Mouse (Mus musculus) neural tube, embryonic 11.5 days (tissue): ENCODE results near the gene Nppa. TPM values are rescaled to one million over a fixed set of nuclear protein-coding genes. Genes with fewer than 3 reads are reported as not detected.

Source experiments
- ATAC-seq: fragments of 200-750 bp; cut with Nextera tagmentation; 2 replicates; pipeline ENCODE4 v1.8.0; 2017; ENCODE audit warnings: moderate number of reproducible peaks, mild to moderate bottlenecking, moderate TSS enrichment, moderate library complexity; ENCODE audit not compliant: insufficient read depth, low FRiP score, low TSS enrichment
- DNase-seq: peaks from one replicate; pipeline ENCODE4 v3.0.0-alpha.2; 2015; ENCODE audit warnings: low spot score
- H3K27ac ChIP-seq: fragments of 300-500 bp; sonication (generic); 2 replicates; pipeline ENCODE4 v1.5.1; 2014; ENCODE audit warnings: low read depth, mild to moderate bottlenecking, low read length
- H3K27me3 ChIP-seq: fragments of 300-500 bp; sonication (generic); 2 replicates; pipeline ENCODE4 v1.6.1; 2014; ENCODE audit warnings: mild to moderate bottlenecking, low read length, mixed read lengths; ENCODE audit not compliant: control insufficient read depth, insufficient read depth
- H3K36me3 ChIP-seq: fragments of 300-500 bp; sonication (generic); 2 replicates; pipeline ENCODE4 v1.6.1; 2014; ENCODE audit warnings: mild to moderate bottlenecking, low read length, moderate library complexity, mixed read lengths; ENCODE audit not compliant: control insufficient read depth, insufficient read depth
- H3K4me1 ChIP-seq: fragments of 300-500 bp; sonication (generic); 2 replicates; pipeline ENCODE4 v1.6.1; 2014; ENCODE audit warnings: low read length, mixed read lengths; ENCODE audit not compliant: control insufficient read depth, insufficient read depth
- H3K4me2 ChIP-seq: fragments of 300-500 bp; sonication (generic); 2 replicates; pipeline ENCODE4 v1.6.1; 2014; ENCODE audit warnings: low read depth, mild to moderate bottlenecking, moderate library complexity
- H3K4me3 ChIP-seq: fragments of 300-500 bp; sonication (generic); 2 replicates; pipeline ENCODE4 v1.5.1; 2014; ENCODE audit warnings: low read depth, low read length
- H3K9ac ChIP-seq: fragments of 300-500 bp; sonication (generic); 2 replicates; pipeline ENCODE4 v1.6.1; 2014; ENCODE audit warnings: mild to moderate bottlenecking, low read length
- H3K9me3 ChIP-seq: fragments of 300-500 bp; sonication (generic); 2 replicates; pipeline ENCODE4 v1.6.1; 2016; ENCODE audit warnings: low read length; ENCODE audit not compliant: control insufficient read depth
- WGBS: fragments of 180-500 bp; shearing (Covaris S2); extraction: QIAGEN DNeasy Blood & Tissue Kit; methylation state at CpG from one replicate; pipeline ENCODE4 v1.1.7; 2014; 5-methylcytosine and 5-hydroxymethylcytosine counted together
- polyA plus RNA-seq: library from polyadenylated mRNA; unstranded; fragments of >200 nt; fragmentation: Nextera tagmentation; extraction: Ambion mirVana; gene quantifications from 2 replicates; pipeline ENCODE4 v1.2.1, GENCODE M21; 2014

Gene Nppa
- polyA plus RNA-seq, 1 experiment from 2014 or later, result 2.9 TPM

DNA sequence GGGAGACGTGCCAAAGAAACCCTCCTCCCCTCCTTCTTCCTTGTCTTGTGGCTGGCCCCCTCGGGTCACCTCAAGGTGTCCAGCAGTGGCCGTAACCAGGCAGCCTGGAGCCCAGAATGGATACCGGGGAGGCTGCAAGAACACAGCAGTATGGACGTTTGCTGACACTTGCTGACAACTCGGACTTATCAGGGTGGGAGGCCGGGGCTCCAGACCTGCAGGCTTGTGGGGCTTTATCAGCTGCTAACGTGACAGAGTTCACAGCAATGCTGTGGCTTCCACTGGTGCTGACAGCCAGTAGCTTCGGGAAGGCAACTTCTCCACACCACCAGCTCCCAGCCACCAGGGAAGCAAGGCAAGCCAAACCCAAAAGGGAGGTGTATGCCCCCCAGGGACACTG is 31.2 kb upstream of the Nppa start:
- Histone ChIP-seq H3K4me1 (no peaks in the 10 kb centered on the region), H3K27ac (no peak overlapping the region), H3K4me3 (no peak overlapping the region), H3K36me3 (no peaks in the 10 kb centered on the region), H3K9ac (no peak overlapping the region), H3K9me3 (no peaks in the 10 kb centered on the region), H3K27me3 (no peaks in the 10 kb centered on the region), H3K4me2 (no peak overlapping the region)
- DNase-seq (no peak), ATAC-seq (no peak)
- 64% methylated on average over 9 of the region's 9 CpGs for WGBS

DNA sequence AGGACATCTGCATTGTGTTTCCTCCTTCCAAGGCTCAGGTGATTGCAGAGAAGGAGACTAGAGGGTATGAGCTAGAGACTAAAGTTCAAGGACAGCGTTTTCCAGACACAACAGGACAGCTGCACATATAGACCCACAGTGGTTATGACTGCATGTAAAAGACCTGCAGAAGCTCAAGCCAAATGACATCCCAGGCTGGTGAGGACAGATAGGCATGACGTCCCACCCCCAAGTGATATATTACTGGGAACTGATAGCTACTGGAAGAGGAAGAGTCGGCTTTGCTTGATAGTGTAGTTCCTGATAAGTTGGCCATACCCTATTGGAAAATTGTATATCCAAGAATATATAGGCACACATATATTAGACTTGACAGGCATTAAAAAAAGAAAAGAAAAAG is 24.3 kb upstream of the Nppa start:
- WGBS, result 77% methylated on average over 3 of the region's 3 CpGs
- no peak for ATAC-seq

DNA sequence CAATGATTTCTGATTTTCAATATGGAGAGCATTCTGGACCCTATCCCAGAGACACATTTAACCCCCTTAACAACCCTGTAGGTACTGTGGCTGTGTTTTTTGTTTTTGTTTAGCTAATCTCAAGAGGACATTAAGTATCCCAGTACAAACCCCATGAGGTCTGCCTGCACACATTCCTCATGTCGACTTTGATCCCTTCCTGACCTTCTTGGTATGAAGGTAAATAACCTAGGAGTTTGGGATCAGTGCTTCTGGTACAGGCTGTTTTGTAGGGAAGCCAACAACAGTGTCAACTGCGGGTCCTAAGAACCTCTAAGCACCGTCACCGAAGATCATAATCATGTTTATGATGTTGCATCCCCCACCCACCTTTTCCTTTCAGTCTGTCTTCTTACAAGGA is 22.8 kb upstream of the Nppa start:
- Histone ChIP-seq H3K36me3 (no peaks in the 10 kb centered on the region), H3K4me1 (no peaks in the 10 kb centered on the region), H3K4me3 (no peak overlapping the region), H3K9ac (no peak overlapping the region), H3K4me2 (no peak overlapping the region), H3K27me3 (no peaks in the 10 kb centered on the region), H3K9me3 (no peaks in the 10 kb centered on the region), H3K27ac (no peak overlapping the region)
- 74% methylated on average over 4 of the region's 4 CpGs for WGBS
- ATAC-seq, result no peak
- no peak for DNase-seq

More for the DNA sequence above, 24.3 kb upstream of the Nppa start:
- H3K4me1 ChIP-seq, result no peaks in the 10 kb centered on the region
- no peaks in the 10 kb centered on the region for H3K36me3 ChIP-seq
- H3K27ac ChIP-seq, result no peak overlapping the region
- no peak overlapping the region for H3K4me2 ChIP-seq
- H3K27me3 ChIP-seq, result no peaks in the 10 kb centered on the region
- no peaks in the 10 kb centered on the region for H3K9me3 ChIP-seq
- H3K9ac ChIP-seq, result no peak overlapping the region
- no peak overlapping the region for H3K4me3 ChIP-seq
- no peak for DNase-seq

DNA sequence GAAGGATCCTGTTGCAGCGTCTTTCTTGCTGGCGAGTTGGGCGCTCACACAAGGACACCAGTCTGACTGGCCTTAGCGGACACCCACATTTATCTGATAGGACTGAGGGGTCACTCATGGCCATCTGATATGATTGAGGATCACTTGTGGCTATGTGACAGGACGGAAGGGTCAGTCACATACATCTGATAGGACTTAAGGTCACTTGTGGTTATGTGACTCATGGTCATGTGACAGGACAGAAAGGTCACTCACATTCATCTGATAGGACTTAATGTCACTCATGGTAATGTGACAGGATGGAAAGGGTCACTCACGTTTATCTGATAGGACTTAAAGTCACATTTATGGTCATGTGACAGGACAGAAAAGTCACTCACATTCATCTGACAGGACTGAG is 22.1 kb upstream of the Nppa start:
- no peaks in the 10 kb centered on the region for H3K27me3 ChIP-seq
- H3K9ac ChIP-seq, result no peak overlapping the region
- no peak overlapping the region for H3K4me2 ChIP-seq
- H3K27ac ChIP-seq, result no peak overlapping the region
- 90% methylated on average over 6 of the region's 6 CpGs for WGBS
- no peak for ATAC-seq
- no peaks in the 10 kb centered on the region for H3K4me1 ChIP-seq
- no peaks in the 10 kb centered on the region for H3K36me3 ChIP-seq
- no peaks in the 10 kb centered on the region for H3K9me3 ChIP-seq
- H3K4me3 ChIP-seq, result no peak overlapping the region
- no peak for DNase-seq

DNA sequence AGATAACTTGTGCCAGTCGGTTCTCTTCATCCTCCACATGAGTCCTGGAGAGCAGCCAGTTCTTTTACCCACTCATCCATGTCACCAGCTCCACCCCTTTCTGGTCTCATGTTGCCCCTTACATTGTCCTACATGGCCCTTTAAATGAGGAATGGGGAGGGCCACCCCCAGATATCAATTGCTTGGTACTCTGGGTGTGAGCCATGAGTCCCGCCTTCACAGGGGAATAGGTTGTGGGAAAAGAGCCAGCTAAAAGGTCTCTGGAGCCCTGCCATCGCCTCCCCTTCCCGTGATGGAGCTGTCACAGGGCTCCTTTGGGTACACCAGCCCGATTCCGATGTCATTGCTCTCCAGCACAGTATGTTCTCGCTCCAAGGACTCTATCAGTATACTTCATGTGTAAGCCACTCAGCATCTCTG is 21.1 kb upstream of the Nppa start:
- WGBS, result 74% methylated on average over 7 of the region's 7 CpGs

DNA sequence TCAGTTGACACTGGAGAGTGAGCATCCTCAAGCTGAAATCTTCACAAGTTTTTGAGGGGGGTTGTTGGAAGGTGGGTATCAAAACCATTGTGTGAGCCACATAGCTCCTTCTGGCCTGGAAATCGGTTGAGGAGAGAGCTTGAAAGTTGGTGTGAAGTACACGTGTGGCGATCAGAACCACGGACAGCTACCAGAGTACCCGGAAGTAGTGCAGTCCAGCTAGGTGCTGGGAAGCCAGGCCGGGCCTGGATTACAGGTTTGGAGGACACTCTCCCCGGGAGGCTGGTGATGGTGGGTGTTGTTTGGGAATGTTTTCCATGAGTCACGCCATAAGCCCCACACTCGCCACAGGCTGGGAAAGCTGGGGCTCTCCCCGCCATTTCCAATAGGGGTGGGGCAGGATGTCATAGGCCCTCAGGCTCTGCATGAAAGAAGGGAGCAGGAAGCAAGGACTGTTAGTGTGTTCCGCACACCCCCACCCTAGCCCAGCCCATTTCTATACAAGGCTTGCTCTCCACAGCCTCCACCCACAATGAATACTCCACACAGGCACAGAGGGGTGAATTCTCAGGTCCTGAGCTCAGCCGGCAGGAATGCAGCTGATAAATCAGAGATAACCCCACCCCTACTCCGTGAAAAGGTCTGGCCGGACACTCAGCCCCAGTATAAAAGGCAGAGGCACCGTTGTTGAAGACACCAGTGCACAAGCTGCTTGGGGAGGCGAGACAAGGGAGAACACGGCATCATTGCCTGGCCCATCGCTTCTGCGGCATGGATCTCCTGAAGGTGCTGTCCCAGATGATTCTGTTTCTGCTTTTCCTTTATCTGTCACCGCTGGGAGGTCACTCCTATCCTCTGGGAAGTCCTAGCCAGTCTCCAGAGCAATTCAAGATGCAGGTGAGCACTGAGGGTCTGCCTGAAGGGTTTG is 15.1 kb upstream of the Nppa start, which contains the start of gene Nppb:
Gene Nppb, plus strand, starts transcription at position 584 of the 928 bp plus-strand sequence.
- H3K9me3 ChIP-seq, result no peaks in the 10 kb centered on the region
- no peaks in the 10 kb centered on the region for H3K4me1 ChIP-seq
- H3K9ac ChIP-seq, result no peak within 1 kb of the TSS
- H3K27ac ChIP-seq, result no peak within 1 kb of the TSS
- peak; percentile 45 for DNase-seq
- no peak for ATAC-seq
- no peaks in the 10 kb centered on the region for H3K27me3 ChIP-seq
- no peak within 1 kb of the TSS for H3K4me3 ChIP-seq
- no peaks in the 10 kb centered on the region for H3K36me3 ChIP-seq
- H3K4me2 ChIP-seq, result no peak within 1 kb of the TSS
- 39% methylated on average over 20 of the region's 20 CpGs for WGBS

More for the DNA sequence above, 21.1 kb upstream of the Nppa start:
- Histone ChIP-seq H3K9me3 (no peaks in the 10 kb centered on the region), H3K4me3 (no peak overlapping the region), H3K27me3 (no peaks in the 10 kb centered on the region), H3K36me3 (no peaks in the 10 kb centered on the region), H3K4me1 (no peaks in the 10 kb centered on the region), H3K9ac (no peak overlapping the region), H3K4me2 (no peak overlapping the region), H3K27ac (no peak overlapping the region)
- DNase-seq (no peak), ATAC-seq (no peak)

DNA sequence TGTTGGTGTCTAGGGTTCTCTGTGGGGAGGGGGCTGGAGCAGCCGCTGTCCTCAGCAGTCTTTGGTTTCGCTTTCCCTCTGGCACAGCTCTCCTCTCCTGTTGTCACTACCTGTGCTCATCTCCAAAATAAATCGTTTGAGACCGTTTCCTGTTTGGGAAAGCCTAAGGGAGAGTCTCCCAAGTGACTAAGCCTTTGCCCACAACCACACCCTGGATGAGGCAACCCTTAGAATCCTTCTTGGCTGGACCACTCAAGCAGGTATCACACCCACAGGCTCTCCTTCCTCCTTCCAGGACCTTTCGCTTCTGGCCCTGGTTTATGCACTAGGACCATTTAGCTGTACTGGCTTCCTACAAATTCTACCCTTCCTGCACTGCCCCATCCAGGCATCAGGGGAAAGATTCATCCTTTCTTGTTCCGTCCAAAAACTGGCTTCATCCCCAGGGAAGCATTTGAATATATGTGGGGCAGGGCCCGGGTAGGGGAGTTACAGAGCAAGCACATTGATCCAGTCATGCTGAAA is 6.9 kb upstream of the Nppa start:
- H3K4me2 ChIP-seq, result no peak overlapping the region
- DNase-seq (no peak), ATAC-seq (no peak)
- H3K4me3 ChIP-seq, result no peak overlapping the region
- H3K27ac ChIP-seq, result no peak overlapping the region
- H3K27me3 ChIP-seq, result no peaks in the 10 kb centered on the region
- H3K9me3 ChIP-seq, result no peaks in the 10 kb centered on the region
- no peaks in the 10 kb centered on the region for H3K4me1 ChIP-seq
- H3K9ac ChIP-seq, result no peak overlapping the region
- H3K36me3 ChIP-seq, result no peaks in the 10 kb centered on the region
- WGBS, result 69% methylated on average over 7 of the region's 7 CpGs

DNA sequence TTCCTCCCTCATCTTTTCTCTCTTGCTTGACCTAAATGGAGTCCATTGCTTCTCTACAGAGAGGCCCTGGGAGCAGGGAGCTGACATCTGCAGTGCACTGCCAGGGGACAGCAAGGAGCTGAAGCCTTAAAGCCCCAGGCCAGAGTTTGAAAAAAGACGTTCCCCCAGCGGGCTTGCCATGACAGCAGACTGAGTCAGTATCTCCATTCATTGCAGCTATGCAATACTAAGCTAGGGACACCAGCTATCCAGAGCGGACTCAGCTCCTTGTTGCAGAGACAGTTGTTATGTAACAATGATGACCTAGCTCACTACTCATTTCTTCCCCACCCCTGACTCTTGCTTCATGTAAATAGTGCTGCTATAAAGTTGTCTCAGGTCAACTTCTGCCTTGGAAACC is 5.2 kb upstream of the Nppa start:
- H3K4me3 ChIP-seq, result no peak overlapping the region
- H3K4me2 ChIP-seq, result no peak overlapping the region
- WGBS, result 90% methylated on average over 3 of the region's 3 CpGs
- H3K9ac ChIP-seq, result no peak overlapping the region
- H3K4me1 ChIP-seq, result no peaks in the 10 kb centered on the region
- no peak for DNase-seq
- no peak overlapping the region for H3K27ac ChIP-seq
- no peak for ATAC-seq
- no peaks in the 10 kb centered on the region for H3K36me3 ChIP-seq
- H3K9me3 ChIP-seq, result no peaks in the 10 kb centered on the region
- no peaks in the 10 kb centered on the region for H3K27me3 ChIP-seq
